Mouse (Mus musculus) liver, embryonic 14.5 days (tissue): ENCODE data around the gene Plxdc2. TPM values are rescaled to one million over a fixed set of nuclear protein-coding genes. Genes with fewer than 3 reads are reported as not detected.

ENCODE experiments used
- ATAC-seq: fragments of 200-750 bp; cut with Nextera tagmentation; 2 replicates; pipeline ENCODE4 v1.8.0; 2017; ENCODE audit warnings: moderate number of reproducible peaks, mild to moderate bottlenecking, moderate library complexity; ENCODE audit not compliant: insufficient read depth
- DNase-seq, 3 experiments: peaks; one replicate each; pipeline ENCODE4 v3.0.0-alpha.2; 2012 to 2013; ENCODE audit warnings: low read depth in 3 of 3, low spot score in 3 of 3
- H3K27ac ChIP-seq: fragments of 300-500 bp; sonication (generic); 2 replicates; pipeline ENCODE4 v1.5.1; 2014; ENCODE audit warnings: moderate library complexity, mild to moderate bottlenecking, control low read depth, inconsistent platforms
- H3K27me3 ChIP-seq: fragments of 300-500 bp; sonication (generic); 2 replicates; pipeline ENCODE4 v1.6.1; 2014; ENCODE audit warnings: mild to moderate bottlenecking, low read length, moderate library complexity; ENCODE audit not compliant: control insufficient read depth, insufficient read depth
- H3K36me3 ChIP-seq: fragments of 300-500 bp; sonication (generic); replicated peaks from 2 replicates; pipeline ENCODE4 v1.6.1; 2014; ENCODE audit warnings: low read depth; ENCODE audit not compliant: control insufficient read depth, insufficient read depth
- H3K4me1 ChIP-seq, 2 experiments: fragments of 200-500 bp in 1 of 2; fragments of 300-500 bp in 1 of 2; sonication (generic) in 1 of 2; replicated peaks; 2 replicates each; pipeline ENCODE4 v1.6.1; 2012 to 2014; ENCODE audit warnings: antibody characterized with exemption in 1 of 2, inconsistent platforms in 1 of 2, low read length in 1 of 2; ENCODE audit not compliant: control insufficient read depth in 2 of 2, insufficient read depth in 2 of 2
- H3K4me2 ChIP-seq: fragments of 300-500 bp; sonication (generic); 2 replicates; pipeline ENCODE4 v1.6.1; 2014; ENCODE audit warnings: low read depth, mild to moderate bottlenecking, control low read depth, moderate library complexity
- H3K4me3 ChIP-seq, 2 experiments: fragments of 200-500 bp in 1 of 2; fragments of 300-500 bp in 1 of 2; sonication (generic) in 1 of 2; 2 replicates each; pipeline ENCODE4 v1.5.1; 2012 to 2014; ENCODE audit warnings: low read depth in 2 of 2, low read length in 2 of 2, mild to moderate bottlenecking in 2 of 2, control low read depth in 1 of 2, inconsistent platforms in 1 of 2, moderate library complexity in 1 of 2; ENCODE audit not compliant: insufficient read depth in 1 of 2
- H3K9ac ChIP-seq: fragments of 300-500 bp; sonication (generic); replicated peaks from 2 replicates; pipeline ENCODE4 v1.6.1; 2014; ENCODE audit warnings: mild to moderate bottlenecking, control low read depth, moderate library complexity
- H3K9me3 ChIP-seq: fragments of 300-500 bp; sonication (generic); 2 replicates; pipeline ENCODE4 v1.6.1; 2016; ENCODE audit warnings: low read length, mixed read lengths; ENCODE audit not compliant: control insufficient read depth
- CTCF ChIP-seq: IDR thresholded peaks from 2 replicates; pipeline ENCODE4 v1.5.1; 2016; ENCODE audit warnings: antibody characterized with exemption, low read depth, control low read depth
- EP300 ChIP-seq: IDR thresholded peaks from 2 replicates; pipeline ENCODE4 v1.6.1; 2016; ENCODE audit warnings: antibody characterized with exemption, low read depth
- WGBS: fragments of 180-500 bp; shearing (Covaris S2); extraction: QIAGEN DNeasy Blood & Tissue Kit; methylation state at CpG from one replicate; pipeline ENCODE4 v1.1.7; 2014; ENCODE audit not compliant: insufficient replicate concordance; 5-methylcytosine and 5-hydroxymethylcytosine counted together
- polyA plus RNA-seq, 2 experiments: library from polyadenylated mRNA; depleted of rRNA in 1 of 2; stranded (reverse) in 1 of 2; unstranded in 1 of 2; fragments of >200 nt; fragmentation: Nextera tagmentation in 1 of 2; extraction: Ambion mirVana in 1 of 2; gene quantifications; 2 replicates each; pipeline versions ENCODE4 v1.2.1 to v1.2.3; 2012 to 2014

Plxdc2 gene
- polyA plus RNA-seq, 2 experiments, result 0.40 to 1.1 TPM

GRCm38 (mm10) chr2:16364749-16365148 is 8.6 kb downstream of the Plxdc2 start:
- 9% methylated on average over 1 of the region's 1 CpGs for WGBS
- TF ChIP-seq EP300 (no peak), CTCF (no peak)
- Histone ChIP-seq H3K4me2 (no peak overlapping the region), H3K9me3 (no peaks in the 10 kb centered on the region), H3K4me3 (no peak overlapping the region), H3K27ac (no peak overlapping the region), H3K36me3 (no peaks in the 10 kb centered on the region), H3K9ac (no peak overlapping the region), H3K27me3 (no peaks in the 10 kb centered on the region), H3K4me1 (0 out of 4 replicates have a peak, but pooled peaks cover 0 to 3% of the 10 kb centered on the region in 2 experiments)
- DNase-seq (no peak), ATAC-seq (no peak)

GRCm38 (mm10) chr2:16365830-16366401 is 9.8 kb downstream of the Plxdc2 start:
- Histone ChIP-seq H3K9ac (no peak overlapping the region), H3K9me3 (no peaks in the 10 kb centered on the region), H3K4me3 (no peak overlapping the region), H3K4me1 (0 out of 4 replicates have a peak, but pooled peaks cover 0 to 3% of the 10 kb centered on the region in 2 experiments), H3K36me3 (no peaks in the 10 kb centered on the region), H3K4me2 (no peak overlapping the region), H3K27me3 (no peaks in the 10 kb centered on the region), H3K27ac (no peak overlapping the region)
- no peak for DNase-seq
- TF ChIP-seq CTCF (no peak), EP300 (no peak)
- WGBS, result 25% methylated on average over 4 of the region's 4 CpGs
- no peak for ATAC-seq

- H3K27ac ChIP-seq, result no peak overlapping the region
- TF ChIP-seq EP300 (no peak), CTCF (no peak)
- DNase-seq (no peak), ATAC-seq (no peak)
- no peaks in the 10 kb centered on the region for H3K4me1 ChIP-seq
- H3K9me3 ChIP-seq, result no peaks in the 10 kb centered on the region
- H3K36me3 ChIP-seq, result no peaks in the 10 kb centered on the region
- no peak overlapping the region for H3K9ac ChIP-seq
- WGBS, result 38% methylated on average over 1 of the region's 1 CpGs
- H3K4me3 ChIP-seq, result no peak overlapping the region
- no peaks in the 10 kb centered on the region for H3K27me3 ChIP-seq
- no peak overlapping the region for H3K4me2 ChIP-seq
These were observed 14.3 kb downstream of the Plxdc2 start for GRCm38 (mm10) chr2:16370419-16370818.

GRCm38 (mm10) chr2:16374288-16374687 is 18.2 kb downstream of the Plxdc2 start:
- H3K27me3 ChIP-seq, result no peaks in the 10 kb centered on the region
- no peak overlapping the region for H3K9ac ChIP-seq
- no peak for TF ChIP-seq EP300
- TF ChIP-seq CTCF, result no peak
- H3K9me3 ChIP-seq, result no peaks in the 10 kb centered on the region
- no peaks in the 10 kb centered on the region for H3K4me1 ChIP-seq
- no peak overlapping the region for H3K27ac ChIP-seq
- DNase-seq (no peak), ATAC-seq (no peak)
- no peak overlapping the region for H3K4me2 ChIP-seq
- H3K4me3 ChIP-seq, result no peak overlapping the region
- H3K36me3 ChIP-seq, result no peaks in the 10 kb centered on the region

GRCm38 (mm10) chr2:16386206-16386605 is 30.1 kb downstream of the Plxdc2 start:
- Histone ChIP-seq H3K27ac (no peak overlapping the region), H3K4me3 (no peak overlapping the region), H3K4me1 (no peaks in the 10 kb centered on the region), H3K4me2 (no peak overlapping the region), H3K36me3 (no peaks in the 10 kb centered on the region), H3K9me3 (no peaks in the 10 kb centered on the region), H3K27me3 (no peaks in the 10 kb centered on the region), H3K9ac (no peak overlapping the region)
- DNase-seq, result no peak
- 46% methylated on average over 1 of the region's 1 CpGs for WGBS
- ATAC-seq, result no peak
- TF ChIP-seq EP300 (no peak), CTCF (no peak)

- ATAC-seq (no peak), DNase-seq (no peak)
- H3K4me3 ChIP-seq, result no peak overlapping the region
- H3K4me1 ChIP-seq, result no peaks in the 10 kb centered on the region
- H3K9ac ChIP-seq, result no peak overlapping the region
- no peaks in the 10 kb centered on the region for H3K9me3 ChIP-seq
- no peaks in the 10 kb centered on the region for H3K27me3 ChIP-seq
- no peaks in the 10 kb centered on the region for H3K36me3 ChIP-seq
- H3K27ac ChIP-seq, result no peak overlapping the region
- TF ChIP-seq EP300 (no peak), CTCF (no peak)
- no peak overlapping the region for H3K4me2 ChIP-seq
These were observed 30.6 kb downstream of the Plxdc2 start for GRCm38 (mm10) chr2:16386692-16387091.
